Mouse (Mus musculus) embryonic facial prominence, embryonic 15.5 days (tissue): Measurements from ENCODE around the gene Fgd5. TPM values are rescaled to one million over a fixed set of nuclear protein-coding genes. Genes with fewer than 3 reads are reported as not detected.
"Not testable (repeated sequence)": the region's sequence is repeated elsewhere in the genome, so short reads cannot be mapped to it uniquely, and the experiment has no call there.

Experiments
- ATAC-seq: fragments of 200-750 bp; cut with Nextera tagmentation; 2 replicates; pipeline ENCODE4 v1.8.0; 2017; ENCODE audit warnings: low read depth, moderate TSS enrichment; ENCODE audit not compliant: insufficient number of reproducible peaks, low FRiP score, low TSS enrichment
- H3K27ac ChIP-seq: fragments of 300-500 bp; sonication (generic); replicated peaks from 2 replicates; pipeline ENCODE4 v1.5.1; 2015; ENCODE audit warnings: mild to moderate bottlenecking, inconsistent platforms
- H3K27me3 ChIP-seq: fragments of 300-500 bp; sonication (generic); 2 replicates; pipeline ENCODE4 v1.6.1; 2015; ENCODE audit warnings: inconsistent platforms
- H3K36me3 ChIP-seq: fragments of 300-500 bp; sonication (generic); 2 replicates; pipeline ENCODE4 v1.6.1; 2015; ENCODE audit warnings: mild to moderate bottlenecking, inconsistent platforms
- H3K4me1 ChIP-seq: fragments of 300-500 bp; sonication (generic); 2 replicates; pipeline ENCODE4 v1.6.1; 2015; ENCODE audit warnings: inconsistent platforms
- H3K4me2 ChIP-seq: fragments of 300-500 bp; sonication (generic); replicated peaks from 2 replicates; pipeline ENCODE4 v1.6.1; 2015; ENCODE audit warnings: mild to moderate bottlenecking, inconsistent platforms
- H3K4me3 ChIP-seq: fragments of 300-500 bp; sonication (generic); replicated peaks from 2 replicates; pipeline ENCODE4 v1.5.1; 2015; ENCODE audit warnings: mild to moderate bottlenecking, inconsistent platforms
- H3K9ac ChIP-seq: fragments of 300-500 bp; sonication (generic); 2 replicates; pipeline ENCODE4 v1.6.1; 2015; ENCODE audit warnings: inconsistent platforms
- H3K9me3 ChIP-seq: fragments of 300-500 bp; sonication (generic); replicated peaks from 2 replicates; pipeline ENCODE4 v1.6.1; 2016; ENCODE audit warnings: inconsistent platforms
- WGBS: fragments of 180-500 bp; shearing (Covaris S2); methylation state at CpG from one replicate; pipeline ENCODE4 v1.1.7; 2015; 5-methylcytosine and 5-hydroxymethylcytosine counted together
- polyA plus RNA-seq: library from polyadenylated mRNA; unstranded; fragments of >200 nt; fragmentation: Nextera tagmentation; extraction: Ambion mirVana; gene quantifications from 2 replicates; pipeline ENCODE4 v1.2.1, GENCODE M21; 2015

The Fgd5 gene
- polyA plus RNA-seq: 12.0 and 12.2 TPM in 2 replicates

DNA sequence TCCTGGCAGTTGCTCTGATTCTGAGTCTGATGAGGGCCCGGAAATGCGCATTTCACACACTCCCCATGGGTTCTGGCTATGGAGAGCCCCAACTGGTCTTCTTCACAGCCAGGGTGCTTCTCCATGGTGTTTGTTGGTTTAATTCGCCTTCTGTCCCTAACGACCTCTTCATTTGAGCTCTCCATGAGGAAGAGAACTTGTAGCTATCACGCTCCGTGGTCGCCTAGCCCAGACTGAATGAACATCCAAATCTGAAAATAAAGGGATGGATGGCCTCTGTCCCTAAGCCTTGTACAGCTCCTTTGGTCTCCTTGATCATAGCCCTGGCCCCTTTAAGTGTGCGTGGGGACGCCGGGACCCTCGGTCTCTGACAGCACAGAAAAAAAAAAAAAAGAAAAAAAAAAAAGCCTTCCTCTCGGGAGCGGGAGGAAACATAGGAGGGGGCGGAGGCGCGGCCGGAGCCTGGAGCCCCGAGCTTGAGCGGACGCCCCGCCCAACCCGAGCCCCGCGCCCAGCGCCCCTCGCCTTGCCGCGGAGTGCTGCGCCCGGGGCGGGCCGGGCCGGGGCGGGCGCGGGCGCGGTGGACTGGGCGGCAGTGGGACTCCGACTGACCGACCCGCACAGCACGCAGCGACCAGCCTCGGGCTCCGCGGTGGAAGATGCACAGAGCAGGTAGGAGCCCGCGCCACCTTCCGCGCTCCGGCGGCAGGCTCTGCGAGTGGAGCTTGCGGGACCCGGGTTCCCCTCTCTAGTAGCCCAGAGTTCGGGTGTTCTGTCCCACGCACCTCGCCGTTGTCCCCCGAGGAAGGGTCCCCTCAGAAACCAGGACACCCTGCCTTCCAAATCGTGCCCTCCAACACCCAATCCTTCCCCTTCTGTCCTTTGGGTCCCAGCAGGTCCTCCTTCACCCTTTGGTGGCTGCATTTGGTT lies at the start of gene Fgd5:
TSS of gene Fgd5 (plus strand) at position 508 of the 930 bp plus-strand sequence.
- peak within 1 kb of the TSS; percentile 41 for H3K9ac ChIP-seq
- WGBS: 1% methylated on average over 54 of the region's 62 CpGs
- peaks cover 26% of the 10 kb centered on the region for H3K27me3 ChIP-seq
- peak; percentile 80 for ATAC-seq
- H3K4me2 ChIP-seq: peak within 1 kb of the TSS; percentile 73
- no peaks in the 10 kb centered on the region for H3K9me3 ChIP-seq
- H3K4me3 ChIP-seq: peak within 1 kb of the TSS; percentile 55
- H3K4me1 ChIP-seq: peaks cover 9% of the 10 kb centered on the region
- H3K36me3 ChIP-seq: no peaks in the 10 kb centered on the region
- H3K27ac ChIP-seq: no peak within 1 kb of the TSS

DNA sequence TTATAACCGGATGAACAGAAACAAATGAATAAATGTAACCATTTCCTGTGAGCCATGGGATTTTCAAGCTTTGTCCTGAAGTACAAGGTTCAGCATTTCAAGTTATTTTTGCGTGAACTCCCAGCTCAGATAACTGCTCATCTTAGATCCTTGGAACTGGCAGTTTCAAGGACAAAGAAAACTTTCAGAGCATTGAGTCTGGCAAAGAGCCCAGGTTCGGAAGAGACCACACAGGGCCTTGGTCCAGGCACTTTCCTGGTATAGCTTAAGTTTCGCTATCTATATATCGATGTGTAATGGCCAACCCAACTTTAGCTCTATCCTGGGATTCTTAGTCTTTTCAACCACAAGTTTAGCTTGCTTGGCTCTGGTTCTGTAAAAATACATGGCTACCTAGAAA lies 47.4 kb upstream of the Fgd5 start:
- H3K4me1 ChIP-seq: 0 out of 2 replicates have a peak, but pooled peaks cover 6% of the 10 kb centered on the region
- no peak for ATAC-seq
- no peaks in the 10 kb centered on the region for H3K9me3 ChIP-seq
- no peak overlapping the region for H3K4me2 ChIP-seq
- no peak overlapping the region for H3K9ac ChIP-seq
- H3K36me3 ChIP-seq: no peaks in the 10 kb centered on the region
- no peak overlapping the region for H3K27ac ChIP-seq
- no peaks in the 10 kb centered on the region for H3K27me3 ChIP-seq
- 48% methylated on average over 5 of the region's 5 CpGs for WGBS
- H3K4me3 ChIP-seq: no peak overlapping the region

DNA sequence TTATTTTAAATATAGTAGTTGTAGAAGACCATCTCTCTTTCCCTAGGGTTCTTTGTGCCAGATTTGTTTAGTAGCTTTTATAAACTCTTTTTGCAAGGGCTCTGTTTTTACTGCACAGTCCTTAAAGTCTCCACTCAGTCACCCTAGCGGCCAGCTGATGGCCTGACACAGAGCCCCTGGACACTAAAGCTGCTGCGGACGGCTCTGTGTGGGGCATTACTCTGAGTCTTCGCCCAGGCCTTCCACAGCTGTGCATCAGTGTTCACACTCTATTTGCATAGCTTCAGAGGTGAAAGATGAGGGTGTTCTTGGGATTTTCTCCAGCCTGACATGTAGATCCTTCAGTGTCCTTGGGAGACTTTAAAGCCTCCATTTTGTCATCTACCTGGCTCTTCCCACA lies 40.2 kb upstream of the Fgd5 start:
- ATAC-seq: no peak
- WGBS: 68% methylated on average over 4 of the region's 4 CpGs
- no peak overlapping the region for H3K4me3 ChIP-seq
- no peaks in the 10 kb centered on the region for H3K9me3 ChIP-seq
- H3K27me3 ChIP-seq: no peaks in the 10 kb centered on the region
- H3K27ac ChIP-seq: no peak overlapping the region
- no peak overlapping the region for H3K9ac ChIP-seq
- H3K36me3 ChIP-seq: no peaks in the 10 kb centered on the region
- 0 out of 2 replicates have a peak, but pooled peaks cover 6% of the 10 kb centered on the region for H3K4me1 ChIP-seq
- no peak overlapping the region for H3K4me2 ChIP-seq

DNA sequence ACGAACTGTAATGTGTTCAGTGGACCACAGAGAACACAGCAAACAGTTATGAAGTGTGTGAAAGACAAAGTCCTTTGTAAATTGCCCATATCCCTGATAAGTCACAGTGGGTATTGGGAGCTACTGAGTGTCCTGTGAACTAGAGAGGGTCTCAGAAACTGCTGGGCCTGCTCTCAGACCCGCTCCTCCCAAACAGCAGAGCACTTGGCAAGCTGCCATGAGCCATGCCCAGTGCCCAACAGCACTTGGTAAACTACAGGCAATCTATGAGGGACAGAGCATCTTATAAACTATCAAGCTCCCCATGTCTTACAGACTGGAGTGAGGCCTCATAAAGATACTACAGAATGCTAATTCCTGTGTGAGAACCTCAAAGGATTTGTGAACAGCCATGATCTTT lies 30.3 kb upstream of the Fgd5 start:
- no peak overlapping the region for H3K4me3 ChIP-seq
- no peak overlapping the region for H3K27ac ChIP-seq
- H3K9me3 ChIP-seq: no peaks in the 10 kb centered on the region
- no peak for ATAC-seq
- H3K27me3 ChIP-seq: no peaks in the 10 kb centered on the region
- no peaks in the 10 kb centered on the region for H3K36me3 ChIP-seq
- no peak overlapping the region for H3K4me2 ChIP-seq
- H3K4me1 ChIP-seq: no peaks in the 10 kb centered on the region
- WGBS: 77% methylated on average over 2 of the region's 2 CpGs
- H3K9ac ChIP-seq: no peak overlapping the region

DNA sequence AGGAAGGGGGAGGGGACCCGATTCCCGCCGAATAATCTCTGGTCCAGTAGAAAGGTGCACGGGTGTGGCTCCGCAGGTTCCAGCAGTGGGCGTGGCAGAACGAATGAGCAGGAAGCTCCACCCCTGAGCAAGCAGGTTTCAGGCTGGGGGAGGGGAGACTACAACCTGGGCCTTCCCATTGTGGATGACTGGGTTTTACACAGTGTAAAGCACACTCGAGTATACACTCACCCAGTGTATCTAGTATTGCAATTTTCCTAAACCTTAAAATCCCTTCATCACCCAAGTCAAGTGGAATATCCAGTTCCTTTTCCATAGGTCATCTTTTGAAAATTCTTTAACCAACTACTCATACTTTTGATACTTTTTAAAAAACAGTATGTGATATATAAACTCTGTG lies 20.7 kb upstream of the Fgd5 start:
- not testable (repeated sequence) for H3K9me3 ChIP-seq, H3K4me2 ChIP-seq, H3K27ac ChIP-seq, ATAC-seq, H3K4me1 ChIP-seq, H3K36me3 ChIP-seq, H3K9ac ChIP-seq, H3K4me3 ChIP-seq, H3K27me3 ChIP-seq
- 21% methylated on average over 3 of the region's 8 CpGs for WGBS

DNA sequence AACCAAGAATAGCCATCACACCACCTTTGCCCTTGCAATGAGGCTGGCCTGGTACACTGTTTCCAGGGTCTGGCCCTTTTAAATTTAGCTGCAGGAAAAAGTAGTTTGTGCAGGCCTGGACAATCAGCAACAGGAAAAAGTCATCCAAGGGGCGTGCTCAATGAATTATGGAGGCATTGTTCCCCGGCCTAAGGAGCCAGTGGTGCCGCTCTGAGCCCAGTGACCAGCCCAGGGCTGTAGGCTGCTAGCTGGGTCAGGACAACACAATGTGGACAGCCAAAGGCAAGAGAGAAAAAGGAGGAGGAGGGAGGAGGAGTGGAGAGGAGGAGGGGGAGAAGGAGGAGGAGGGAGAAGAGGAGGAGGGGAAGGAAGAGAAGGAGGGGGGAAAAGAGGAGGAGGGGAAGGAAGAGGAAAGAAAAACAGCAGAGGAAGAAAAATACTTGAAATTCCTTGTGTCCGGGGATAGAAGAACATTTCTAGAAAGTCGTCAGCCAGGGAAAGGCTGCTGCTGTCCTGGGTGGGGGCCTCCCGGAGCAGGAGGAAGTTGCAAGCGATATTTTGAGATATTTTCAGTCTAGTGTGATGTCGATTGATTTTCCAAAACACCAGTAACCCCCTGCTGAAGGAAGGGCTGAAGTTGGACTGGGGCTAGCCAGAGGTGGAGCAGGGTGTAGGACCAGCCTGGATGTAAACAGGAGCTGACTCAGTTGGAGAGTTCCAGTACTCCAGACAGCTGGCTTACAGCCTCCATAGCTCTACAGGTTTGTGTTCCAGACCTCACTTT lies 18.5 kb upstream of the Fgd5 start:
- Histone ChIP-seq H3K27ac (peak overlapping the region; percentile 39; the same call in 1 of the 2 replicates), H3K9me3 (no peaks in the 10 kb centered on the region), H3K4me1 (0 out of 2 replicates have a peak, but pooled peaks cover 9% of the 10 kb centered on the region), H3K4me3 (no peak overlapping the region), H3K4me2 (no peak overlapping the region), H3K36me3 (no peaks in the 10 kb centered on the region), H3K9ac (no peak overlapping the region), H3K27me3 (no peaks in the 10 kb centered on the region)
- WGBS: 25% methylated on average over 8 of the region's 8 CpGs
- ATAC-seq: peak; percentile 57; the same call in 1 of the 2 replicates

DNA sequence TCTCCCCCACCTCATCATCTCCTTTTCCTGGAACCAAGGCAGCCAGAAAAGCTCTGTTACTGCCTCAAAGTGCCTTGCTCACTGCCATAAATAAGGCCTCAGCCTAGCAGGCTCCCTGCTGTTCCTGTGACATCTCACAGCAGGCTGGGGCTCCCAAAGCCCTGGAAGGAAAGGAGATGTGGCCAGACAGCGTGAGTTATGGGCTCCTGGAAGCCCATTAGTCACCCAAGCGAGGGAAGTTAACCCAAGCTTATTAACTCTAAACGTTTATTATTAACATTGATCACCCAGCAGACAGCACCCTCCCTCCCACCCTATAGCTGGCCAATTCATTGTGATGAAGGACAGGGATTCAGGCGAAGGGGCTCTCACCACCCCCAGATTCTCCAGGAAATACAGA lies 15.2 kb upstream of the Fgd5 start:
- H3K4me2 ChIP-seq: no peak overlapping the region
- no peaks in the 10 kb centered on the region for H3K36me3 ChIP-seq
- no peaks in the 10 kb centered on the region for H3K9me3 ChIP-seq
- no peak overlapping the region for H3K9ac ChIP-seq
- H3K4me1 ChIP-seq: 0 out of 2 replicates have a peak, but pooled peaks cover 9% of the 10 kb centered on the region
- H3K27ac ChIP-seq: no peak overlapping the region
- H3K4me3 ChIP-seq: no peak overlapping the region
- 50% methylated on average over 4 of the region's 4 CpGs for WGBS
- no peaks in the 10 kb centered on the region for H3K27me3 ChIP-seq
- no peak for ATAC-seq

DNA sequence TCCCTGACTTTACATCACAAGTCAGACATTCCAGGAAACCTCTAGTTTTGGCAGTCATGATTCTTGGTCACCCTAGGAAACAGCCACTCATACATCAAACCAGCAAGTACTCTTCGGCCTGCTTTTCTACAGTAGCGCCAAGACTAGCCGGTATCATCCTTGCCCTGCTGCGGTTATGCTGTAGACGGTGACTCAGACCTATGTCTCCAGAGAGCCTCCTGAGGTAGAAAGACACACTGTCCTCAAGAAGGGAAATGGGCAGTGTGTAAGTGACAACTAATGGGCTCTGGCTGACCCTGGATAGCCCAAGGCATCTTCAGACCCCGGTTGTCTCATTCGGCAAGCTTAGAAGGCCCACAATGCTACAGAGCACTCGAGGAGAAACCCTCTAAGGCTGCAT lies 13.6 kb upstream of the Fgd5 start:
- no peak for ATAC-seq
- WGBS: 85% methylated on average over 8 of the region's 8 CpGs
- Histone ChIP-seq H3K27me3 (no peaks in the 10 kb centered on the region), H3K9me3 (no peaks in the 10 kb centered on the region), H3K4me1 (0 out of 2 replicates have a peak, but pooled peaks cover 9% of the 10 kb centered on the region), H3K4me2 (no peak overlapping the region), H3K4me3 (no peak overlapping the region), H3K9ac (no peak overlapping the region), H3K27ac (no peak overlapping the region), H3K36me3 (no peaks in the 10 kb centered on the region)

DNA sequence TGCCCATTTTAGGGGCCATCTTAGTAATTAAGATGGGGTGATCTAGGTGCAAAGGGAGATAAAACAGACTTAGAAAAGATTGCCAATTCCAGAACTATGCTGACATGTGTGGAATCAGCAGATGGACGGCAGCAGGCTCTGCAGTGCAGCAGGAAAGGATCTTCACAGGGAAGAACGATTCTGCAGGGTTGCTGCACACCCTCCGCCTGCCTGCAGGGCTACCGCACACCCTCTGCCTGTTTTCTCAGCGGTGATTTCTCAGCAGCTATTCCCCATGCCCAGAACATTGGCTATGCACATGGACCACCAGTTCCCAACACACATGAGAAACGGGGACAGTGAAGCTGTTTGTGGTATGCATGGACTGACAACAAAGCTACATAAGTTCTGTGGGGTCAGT lies 12.7 kb upstream of the Fgd5 start:
- H3K4me3 ChIP-seq: no peak overlapping the region
- 38% methylated on average over 6 of the region's 6 CpGs for WGBS
- no peak overlapping the region for H3K27ac ChIP-seq
- no peaks in the 10 kb centered on the region for H3K9me3 ChIP-seq
- no peak overlapping the region for H3K4me2 ChIP-seq
- 0 out of 2 replicates have a peak, but pooled peaks cover 2% of the 10 kb centered on the region for H3K4me1 ChIP-seq
- no peak overlapping the region for H3K9ac ChIP-seq
- no peaks in the 10 kb centered on the region for H3K36me3 ChIP-seq
- no peaks in the 10 kb centered on the region for H3K27me3 ChIP-seq
- ATAC-seq: no peak

DNA sequence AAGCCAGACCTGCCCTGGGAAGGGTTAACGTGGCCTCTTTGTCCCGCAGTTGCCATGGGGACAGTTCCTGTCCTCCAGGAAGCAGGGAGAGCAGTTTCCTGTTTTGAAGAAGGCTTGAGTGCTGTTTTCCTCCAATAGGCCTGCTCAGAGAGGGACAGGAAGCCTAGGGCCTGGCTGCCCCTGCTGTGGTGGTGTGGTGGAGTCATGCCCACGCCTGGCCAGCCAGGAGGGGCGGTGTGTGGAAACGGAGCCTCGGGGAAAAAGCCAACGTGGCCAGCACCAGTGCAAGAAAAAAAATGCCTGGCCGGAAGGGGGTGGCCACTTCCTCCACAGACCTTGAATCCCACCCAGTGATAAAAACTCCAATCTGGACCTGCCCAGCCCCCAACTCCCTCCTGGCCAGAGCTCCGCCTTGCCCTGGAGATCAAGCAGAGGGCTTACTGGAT lies 6.5 kb upstream of the Fgd5 start:
- WGBS: 45% methylated on average over 9 of the region's 9 CpGs
- no peaks in the 10 kb centered on the region for H3K9me3 ChIP-seq
- no peak overlapping the region for H3K9ac ChIP-seq
- no peaks in the 10 kb centered on the region; the same call in 1 of the 2 replicates for H3K4me1 ChIP-seq
- H3K27ac ChIP-seq: no peak overlapping the region
- peak; percentile 66; the same call in 1 of the 2 replicates for ATAC-seq
- H3K4me2 ChIP-seq: no peak overlapping the region
- H3K36me3 ChIP-seq: no peaks in the 10 kb centered on the region
- H3K27me3 ChIP-seq: no peaks in the 10 kb centered on the region
- H3K4me3 ChIP-seq: no peak overlapping the region

DNA sequence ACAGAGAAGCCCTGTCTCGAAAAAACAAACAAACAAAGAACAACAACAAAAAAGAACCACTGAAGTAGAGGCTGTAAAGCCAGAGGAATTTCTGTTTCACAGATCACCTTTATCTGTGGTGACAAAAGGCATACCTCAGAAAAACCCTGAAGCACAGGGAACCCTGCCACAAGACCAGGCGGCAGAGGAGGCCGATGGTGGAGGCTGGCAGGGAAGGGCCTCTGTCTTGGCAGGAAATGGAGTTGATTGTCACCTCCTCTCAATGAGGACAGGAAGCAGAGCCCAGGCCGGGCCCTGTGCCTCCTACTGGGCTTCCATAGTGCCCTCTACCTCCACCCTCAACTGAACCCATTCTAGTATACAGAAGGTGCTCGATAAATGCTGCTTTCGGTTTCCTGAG lies 4.7 kb upstream of the Fgd5 start:
- H3K9ac ChIP-seq: no peak overlapping the region
- H3K27ac ChIP-seq: no peak overlapping the region
- no peaks in the 10 kb centered on the region for H3K9me3 ChIP-seq
- H3K27me3 ChIP-seq: peaks cover 2% of the 10 kb centered on the region; the same call in 1 of the 2 replicates
- ATAC-seq: no peak
- H3K4me2 ChIP-seq: no peak overlapping the region
- peaks cover 7% of the 10 kb centered on the region for H3K4me1 ChIP-seq
- H3K4me3 ChIP-seq: no peak overlapping the region
- 67% methylated on average over 6 of the region's 6 CpGs for WGBS
- H3K36me3 ChIP-seq: no peaks in the 10 kb centered on the region
